Mouse (Mus musculus) spleen, postnatal 4 days (tissue): ENCODE results near the gene Mcub.

Experiments used
- DNase-seq, 2 experiments: peaks; one replicate each; pipeline ENCODE4 v3.0.0; 2022; ENCODE audit warnings: low spot score in 2 of 2

Mcub gene

DNA sequence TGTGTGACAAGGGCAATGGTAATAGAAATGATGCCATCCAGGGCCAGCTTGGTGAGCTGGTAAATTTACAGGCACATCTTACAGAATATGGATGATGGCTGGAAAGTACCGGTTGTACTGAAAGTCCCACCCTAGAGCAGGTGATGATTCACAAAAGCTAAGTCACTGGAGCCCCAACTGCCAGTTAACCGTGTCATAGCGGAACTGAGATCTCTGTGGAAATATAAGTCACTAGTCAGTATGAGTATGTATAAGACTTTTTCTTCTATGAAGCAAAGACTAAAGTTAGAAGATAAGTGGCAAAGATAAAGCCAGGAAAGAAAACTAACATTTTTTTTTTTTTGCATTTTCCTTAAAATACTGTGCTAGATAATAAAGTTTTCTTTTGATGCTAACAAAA, 76.9 kb downstream of the Mcub start:
- DNase-seq, result no peak

DNA sequence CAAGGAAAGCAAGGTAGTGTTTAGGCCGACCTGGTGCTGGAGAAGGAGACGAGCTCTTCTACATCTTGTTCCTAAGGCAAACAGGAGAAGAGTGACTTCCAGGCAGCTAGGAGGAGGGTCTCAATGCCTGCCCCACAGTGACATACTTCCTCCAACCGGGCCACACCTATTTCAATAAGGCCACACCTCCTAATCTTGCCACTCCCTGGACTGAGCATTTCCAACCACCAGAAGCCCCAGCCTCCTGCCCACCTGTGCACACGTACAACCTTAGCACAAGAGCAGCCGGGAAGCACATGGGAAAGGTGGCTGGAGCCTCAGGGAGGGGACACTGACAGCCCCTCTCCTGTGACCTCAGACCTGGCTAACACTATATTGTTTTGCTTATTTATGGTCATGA, 78.0 kb downstream of the Mcub start:
- no peak for DNase-seq

DNA sequence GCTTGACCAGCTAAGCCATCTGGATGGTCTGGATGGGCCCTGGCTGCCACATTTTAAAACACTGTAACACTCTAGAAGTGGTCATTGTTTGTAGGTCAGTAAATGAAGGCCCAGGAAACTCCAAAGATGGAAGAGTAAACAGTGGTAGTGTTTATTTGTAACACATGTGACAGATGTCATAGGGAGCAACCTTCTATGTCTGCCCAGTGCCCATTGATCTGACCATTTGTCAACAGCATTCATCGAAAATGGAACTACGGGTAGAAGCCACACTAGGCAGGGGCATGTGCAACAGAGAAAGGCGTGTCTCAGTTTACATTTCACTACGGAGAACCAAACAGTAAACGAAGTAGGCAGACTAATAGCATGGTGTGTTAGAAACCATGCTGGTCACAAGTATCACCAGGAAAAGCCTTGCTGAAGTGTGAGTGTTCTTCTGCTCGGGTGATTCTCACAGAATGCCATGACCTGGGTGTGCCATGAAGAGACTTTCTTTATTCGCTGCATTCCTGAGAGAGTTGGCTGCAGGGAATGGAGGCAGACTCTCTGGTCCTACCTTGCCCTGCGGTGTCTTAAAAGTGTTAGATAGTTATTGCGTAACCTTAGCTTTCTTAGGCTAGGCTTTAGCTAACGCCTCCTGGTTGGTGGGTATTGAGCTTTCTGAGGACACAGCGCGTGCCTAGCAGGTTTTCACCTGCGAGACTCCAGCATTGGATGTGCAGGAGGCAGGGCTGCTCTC, 82.1 kb downstream of the Mcub start:
- DNase-seq, result no peak

DNA sequence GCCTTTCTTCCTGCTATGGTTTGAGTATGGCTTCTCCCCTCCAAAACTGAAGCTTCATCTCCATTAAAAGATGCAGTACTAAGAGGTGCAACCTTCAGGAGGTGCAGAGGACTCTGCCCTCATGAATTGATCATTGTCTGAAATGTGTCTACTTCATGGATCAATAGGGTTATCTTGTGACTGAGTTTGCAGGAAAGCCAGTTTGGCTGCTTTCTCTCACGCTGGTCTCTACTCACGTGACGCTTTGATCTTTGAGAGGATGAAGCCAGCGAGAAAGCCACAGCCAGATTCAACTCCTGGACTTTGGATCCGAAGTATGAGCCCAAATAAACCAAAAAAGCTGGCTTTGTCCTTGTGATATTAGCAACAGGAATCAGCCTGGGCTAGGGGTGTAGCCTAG, 83.6 kb downstream of the Mcub start:
- no peak for DNase-seq

DNA sequence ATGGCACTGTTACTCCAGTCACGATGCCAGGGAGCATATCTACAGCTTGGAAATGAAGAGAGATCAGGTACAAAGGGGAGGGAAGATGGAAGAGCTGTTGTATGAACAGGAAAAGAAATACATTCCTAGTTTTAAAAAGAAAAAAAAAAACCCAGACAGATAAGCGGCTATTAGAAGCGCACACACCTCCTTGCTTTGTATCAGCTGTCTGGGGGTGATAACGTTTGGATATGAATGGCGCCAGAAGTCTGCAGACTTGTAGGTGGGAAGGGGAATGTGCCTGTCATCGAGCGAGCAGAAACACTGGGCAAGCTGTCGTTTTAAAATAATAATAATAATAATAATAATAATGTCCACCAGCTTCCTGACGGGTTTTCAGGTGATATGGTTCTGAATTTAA, 84.4 kb downstream of the Mcub start:
- DNase-seq, result no peak

DNA sequence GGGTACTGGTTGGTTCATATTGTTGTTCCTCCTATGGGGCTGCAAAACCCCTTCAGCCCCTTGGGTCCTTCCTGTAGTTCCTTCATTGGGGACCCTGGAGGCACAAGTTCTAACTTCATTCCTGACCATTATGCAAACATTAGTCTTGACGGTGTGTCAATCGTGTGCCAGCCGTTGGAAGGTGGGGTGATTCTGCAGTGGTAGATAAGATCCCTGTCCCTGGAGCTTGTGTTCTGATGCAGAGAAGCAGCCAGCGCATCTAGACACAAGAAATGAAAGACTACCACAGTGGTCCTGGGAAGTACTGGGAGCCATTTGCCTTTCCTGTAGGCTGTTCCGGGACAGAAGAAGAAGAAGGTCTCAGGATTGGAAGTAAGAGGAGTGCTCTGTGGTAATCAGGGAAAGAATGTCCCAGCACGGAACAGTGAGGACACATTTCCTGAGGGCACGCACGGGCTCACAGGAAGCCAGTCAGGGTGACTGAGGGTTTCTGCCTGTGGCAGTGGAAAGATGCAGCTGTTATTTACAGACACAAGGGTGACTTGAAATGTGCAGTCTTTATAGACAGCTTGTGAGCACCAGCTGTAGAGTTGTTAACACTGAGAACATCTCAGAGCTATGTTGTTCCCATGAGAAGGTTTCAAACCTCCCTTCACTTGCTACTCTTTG, 88.9 kb downstream of the Mcub start:
- DNase-seq, result peak; percentile 36 to 68

DNA sequence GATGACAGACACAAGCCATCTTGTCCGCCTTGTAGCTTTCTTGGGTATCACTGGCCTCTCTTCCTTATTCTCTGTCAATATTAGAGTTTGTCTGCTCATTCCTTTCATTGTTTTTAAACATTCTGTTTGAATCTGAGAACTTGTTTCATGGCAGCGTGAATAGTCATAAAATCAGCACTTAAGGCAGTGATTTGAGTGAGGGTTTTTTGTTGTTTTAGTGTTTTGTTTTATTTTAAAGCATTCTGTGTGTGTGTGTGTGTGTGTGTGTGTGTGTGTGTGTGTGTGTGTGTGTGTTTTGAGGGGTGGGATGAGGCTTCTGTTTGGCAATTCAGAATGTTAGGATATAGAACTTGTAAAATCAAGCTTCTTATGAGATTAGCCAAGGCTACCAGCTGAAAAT, 90.1 kb downstream of the Mcub start:
- DNase-seq, result no peak

DNA sequence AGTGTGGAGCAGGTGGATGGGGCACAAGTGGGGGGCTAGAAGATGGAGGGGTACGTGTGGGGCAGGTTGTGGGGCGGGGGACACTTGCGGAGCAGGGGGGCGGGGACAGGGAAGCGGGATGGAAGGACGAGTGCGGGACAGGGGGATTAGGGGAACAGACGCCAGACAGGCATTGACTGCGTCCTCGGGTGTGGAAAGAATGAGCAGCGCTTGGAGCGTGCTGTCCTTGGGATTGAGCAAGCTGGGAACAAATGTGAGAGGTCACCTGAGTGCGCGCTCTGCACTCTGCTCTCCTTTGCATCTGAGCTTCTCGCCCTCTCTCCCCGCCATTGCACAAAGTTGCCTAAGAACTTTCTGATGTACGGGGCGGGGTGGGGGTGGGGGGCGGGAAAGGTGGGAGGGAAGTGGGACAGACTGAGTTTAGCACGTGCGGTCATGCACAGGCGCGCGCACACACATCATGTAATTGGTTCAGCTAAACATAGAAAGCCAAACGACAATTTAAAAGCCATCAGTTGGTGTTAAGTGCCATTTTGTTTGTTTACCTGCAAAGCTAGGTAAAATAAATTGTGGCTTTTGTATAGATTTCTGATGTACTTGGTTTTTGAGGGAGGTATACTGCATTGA, 90.8 kb downstream of the Mcub start:
- DNase-seq, result peak; percentile 19 to 66

DNA sequence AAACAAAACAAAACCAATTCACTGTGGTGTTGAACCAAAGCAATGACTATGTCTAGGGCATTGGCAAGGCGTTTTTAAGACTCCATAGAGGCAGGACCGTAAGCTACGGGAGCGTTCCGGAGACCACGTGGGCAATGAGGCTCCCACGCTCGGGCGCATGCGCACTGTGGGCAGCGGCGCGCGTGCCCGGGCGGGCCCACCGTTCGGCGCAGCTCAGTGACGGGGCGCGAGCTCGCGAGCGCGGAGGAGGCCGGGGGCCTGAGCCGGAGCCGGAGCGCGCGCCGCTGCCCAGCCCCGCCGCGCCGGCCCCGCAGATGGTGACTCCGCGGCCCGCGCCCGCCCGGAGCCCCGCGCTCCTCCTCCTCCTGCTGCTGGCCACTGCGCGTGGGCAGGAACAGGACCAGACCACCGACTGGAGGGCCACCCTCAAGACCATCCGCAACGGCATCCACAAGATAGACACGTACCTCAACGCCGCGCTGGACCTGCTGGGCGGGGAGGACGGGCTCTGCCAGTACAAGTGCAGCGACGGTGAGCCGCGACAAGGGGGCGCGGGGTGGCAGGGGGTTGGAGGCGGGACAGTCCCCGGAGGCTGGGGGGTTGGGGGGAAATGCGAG, 91.5 kb downstream of the Mcub start, which contains the start of gene Pla2g12a:
Pla2g12a (plus strand) TSS at position 202 of the 617 bp plus-strand sequence.
- DNase-seq, result peak; percentile 88 to 95

DNA sequence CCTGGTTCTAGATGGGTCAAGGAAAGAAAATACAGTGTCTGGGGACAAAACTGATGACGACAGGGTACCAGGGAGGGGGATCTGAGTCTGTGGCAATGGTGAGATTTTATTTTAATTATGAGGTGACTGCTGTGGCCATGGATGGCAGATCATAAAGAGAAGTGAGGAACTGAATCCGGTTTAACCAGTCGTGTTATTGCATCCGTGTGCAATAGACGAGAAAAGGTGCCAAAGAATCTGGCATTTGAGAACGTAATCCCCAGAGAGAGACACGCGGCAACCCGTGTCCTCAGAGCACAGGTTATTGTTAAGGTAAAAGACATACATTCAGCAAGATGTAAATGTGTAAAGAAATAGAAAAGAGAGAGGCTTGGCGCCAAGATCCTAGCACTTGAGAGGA, 92.7 kb downstream of the Mcub start:
- no peak for DNase-seq
